Mouse (Mus musculus) C2C12 (cell line): ENCODE results near the gene Tenm2.

Source experiments
- CEBPB ChIP-seq: IDR thresholded peaks from one replicate; pipeline ENCODE4 v1.6.1; 2011; ENCODE audit warnings: low read depth, mild to moderate bottlenecking, control low read depth, moderate library complexity
- CTCF ChIP-seq: IDR thresholded peaks from one replicate; pipeline ENCODE4 v1.5.1; 2011; ENCODE audit not compliant: control insufficient read depth, insufficient read depth, insufficient read length
- FOSL1 ChIP-seq: IDR thresholded peaks from one replicate; pipeline ENCODE4 v1.8.0; 2011; ENCODE audit warnings: mild to moderate bottlenecking, low read length; ENCODE audit not compliant: poor library complexity, insufficient read depth, severe bottlenecking
- MYOD1 ChIP-seq: IDR thresholded peaks from one replicate; pipeline ENCODE4 v1.6.1; 2011; ENCODE audit warnings: low read depth; ENCODE audit not compliant: control insufficient read depth, insufficient read length

- TF ChIP-seq CTCF = no peak
- no peak for TF ChIP-seq CEBPB
- TF ChIP-seq FOSL1 = no peak
- TF ChIP-seq MYOD1 = no peak
These were observed 783.3 kb downstream of the Tenm2 start for GRCm38 (mm10) chr11:36452436-36452835.
